Mouse (Mus musculus) testis, adult 2 months (tissue): ENCODE results near the gene Ublcp1. TPM values are rescaled to one million over a fixed set of nuclear protein-coding genes. Genes with fewer than 3 reads are reported as not detected.

Source experiments
- H3K27ac ChIP-seq: fragments of 200-500 bp; 2 replicates; pipeline ENCODE4 v1.5.1; 2012; ENCODE audit warnings: low read depth, low read length; ENCODE audit not compliant: control insufficient read depth, insufficient read depth
- H3K27me3 ChIP-seq: fragments of 200-500 bp; 2 replicates; pipeline ENCODE4 v1.6.1; 2012; ENCODE audit warnings: mild to moderate bottlenecking, low read length, moderate library complexity; ENCODE audit not compliant: control insufficient read depth, insufficient read depth
- H3K36me3 ChIP-seq: fragments of 200-500 bp; 2 replicates; pipeline ENCODE4 v1.6.1; 2012; ENCODE audit warnings: mild to moderate bottlenecking, low read length; ENCODE audit not compliant: control insufficient read depth, insufficient read depth
- H3K4me1 ChIP-seq: fragments of 200-500 bp; 2 replicates; pipeline ENCODE4 v1.6.1; 2012; ENCODE audit warnings: low read length; ENCODE audit not compliant: control insufficient read depth, insufficient read depth
- H3K4me3 ChIP-seq: fragments of 200-500 bp; 2 replicates; pipeline ENCODE4 v1.5.1; 2012; ENCODE audit warnings: low read depth, mild to moderate bottlenecking, low read length, moderate library complexity, mixed read lengths; ENCODE audit not compliant: control insufficient read depth
- CTCF ChIP-seq: fragments of 200-500 bp; IDR thresholded peaks from 2 replicates; pipeline ENCODE4 v1.5.1; 2012; ENCODE audit warnings: low read depth, mild to moderate bottlenecking, inconsistent platforms, low read length, moderate library complexity; ENCODE audit not compliant: control insufficient read depth, insufficient read depth, insufficient replicate concordance
- POLR2A ChIP-seq: fragments of 200-500 bp; IDR thresholded peaks from 2 replicates; pipeline ENCODE4 v1.6.1; 2012; ENCODE audit warnings: low read depth, mild to moderate bottlenecking, inconsistent platforms, low read length, moderate library complexity; ENCODE audit not compliant: control insufficient read depth
- polyA plus RNA-seq: library from polyadenylated mRNA; depleted of rRNA; stranded (reverse); fragments of >200 nt; gene quantifications from 2 replicates; pipeline ENCODE4 v1.2.3, GENCODE M21; 2012; rRNA removed

The Ublcp1 gene
- polyA plus RNA-seq, 1 experiment, result 14.7 TPM

DNA sequence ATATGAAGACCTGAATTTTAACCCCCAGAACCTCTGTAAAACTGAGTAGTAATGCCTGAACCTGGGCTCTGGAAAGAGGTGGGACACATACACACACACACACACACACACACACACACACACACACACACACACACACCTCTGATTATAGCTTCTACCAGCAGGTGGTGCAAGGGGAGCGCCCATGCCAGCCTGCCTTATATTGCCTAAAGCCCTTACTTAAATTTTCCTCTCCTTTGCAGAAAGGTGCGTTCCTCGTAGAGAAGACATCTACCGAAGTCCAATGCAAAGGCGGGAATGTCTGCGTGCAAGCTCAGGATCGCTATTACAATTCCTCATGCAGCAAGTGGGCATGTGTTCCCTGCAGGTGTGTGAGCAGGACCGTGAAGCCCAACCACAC is 58.0 kb downstream of the Ublcp1 start:
- no peak for TF ChIP-seq POLR2A
- TF ChIP-seq CTCF, result no peak
- H3K36me3 ChIP-seq, result no peaks in the 10 kb centered on the region
- no peaks in the 10 kb centered on the region for H3K4me1 ChIP-seq
- no peak overlapping the region for H3K27ac ChIP-seq
- H3K4me3 ChIP-seq, result no peak overlapping the region
- no peaks in the 10 kb centered on the region for H3K27me3 ChIP-seq

DNA sequence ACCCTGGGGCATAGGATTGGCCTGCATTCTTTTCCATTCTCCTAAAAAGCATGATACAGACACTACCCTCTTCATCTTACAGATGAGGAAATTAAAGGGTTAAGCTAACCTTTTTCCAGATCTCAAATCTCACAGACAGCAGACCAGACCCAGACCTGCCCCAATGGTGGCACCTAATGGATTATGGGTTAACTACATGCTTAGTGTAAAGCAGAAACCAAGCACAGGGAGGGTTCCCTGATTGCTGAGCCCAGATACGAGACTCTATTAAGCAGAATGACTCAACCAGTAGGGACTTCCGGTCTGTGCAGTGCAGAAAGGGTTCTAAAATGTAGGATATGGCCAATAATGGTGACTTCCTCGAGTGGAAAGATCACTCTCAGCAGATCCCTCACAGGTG is 59.9 kb downstream of the Ublcp1 start:
- H3K36me3 ChIP-seq, result no peaks in the 10 kb centered on the region
- no peak overlapping the region for H3K4me3 ChIP-seq
- H3K27ac ChIP-seq, result no peak overlapping the region
- TF ChIP-seq POLR2A (no peak), CTCF (no peak)
- no peaks in the 10 kb centered on the region for H3K27me3 ChIP-seq
- no peaks in the 10 kb centered on the region for H3K4me1 ChIP-seq

DNA sequence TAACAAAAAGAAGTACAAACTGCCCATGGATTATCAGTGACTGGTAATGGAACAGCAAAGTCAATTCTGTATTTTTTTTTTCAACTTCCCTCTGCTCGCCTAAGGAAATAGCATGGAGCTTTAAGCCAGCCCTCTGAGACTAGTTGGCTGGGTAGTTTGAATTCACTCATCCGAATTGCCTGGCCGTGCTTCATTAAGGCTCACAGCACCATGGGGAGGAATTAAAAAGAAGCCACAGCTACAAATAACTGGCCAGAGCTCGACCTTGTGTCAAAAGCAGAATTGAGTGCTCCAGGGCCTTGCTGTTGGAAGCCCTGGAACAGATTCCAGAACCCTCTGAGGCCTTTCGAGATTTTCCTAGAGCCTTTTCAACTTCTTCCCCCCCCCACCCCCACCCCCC is 61.7 kb downstream of the Ublcp1 start:
- H3K4me3 ChIP-seq, result no peak overlapping the region
- TF ChIP-seq POLR2A, result no peak
- TF ChIP-seq CTCF, result no peak
- no peak overlapping the region for H3K27ac ChIP-seq
- H3K36me3 ChIP-seq, result no peaks in the 10 kb centered on the region
- no peaks in the 10 kb centered on the region for H3K4me1 ChIP-seq
- no peaks in the 10 kb centered on the region for H3K27me3 ChIP-seq

DNA sequence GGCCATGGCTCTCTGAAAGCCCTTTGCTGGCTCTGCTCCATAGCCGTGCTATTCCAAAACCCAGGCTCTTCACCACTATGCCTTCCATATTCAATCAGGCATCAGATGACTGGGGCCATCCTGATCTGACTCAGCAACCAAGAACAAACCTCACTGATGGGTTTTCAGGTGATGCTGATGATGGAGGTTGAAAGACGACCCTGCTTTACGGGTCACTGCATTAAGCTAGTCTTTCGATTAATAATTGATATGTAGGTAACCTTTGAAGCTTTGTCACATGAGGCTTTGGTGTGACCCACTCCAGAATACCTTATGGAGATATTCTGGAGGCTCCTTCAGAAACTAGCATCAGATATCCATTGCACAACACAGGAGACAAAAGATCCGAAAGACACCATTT is 63.8 kb downstream of the Ublcp1 start:
- no peak overlapping the region for H3K4me3 ChIP-seq
- H3K27ac ChIP-seq, result no peak overlapping the region
- no peak for TF ChIP-seq CTCF
- TF ChIP-seq POLR2A, result no peak
- H3K4me1 ChIP-seq, result no peaks in the 10 kb centered on the region
- no peaks in the 10 kb centered on the region for H3K27me3 ChIP-seq
- no peaks in the 10 kb centered on the region for H3K36me3 ChIP-seq

DNA sequence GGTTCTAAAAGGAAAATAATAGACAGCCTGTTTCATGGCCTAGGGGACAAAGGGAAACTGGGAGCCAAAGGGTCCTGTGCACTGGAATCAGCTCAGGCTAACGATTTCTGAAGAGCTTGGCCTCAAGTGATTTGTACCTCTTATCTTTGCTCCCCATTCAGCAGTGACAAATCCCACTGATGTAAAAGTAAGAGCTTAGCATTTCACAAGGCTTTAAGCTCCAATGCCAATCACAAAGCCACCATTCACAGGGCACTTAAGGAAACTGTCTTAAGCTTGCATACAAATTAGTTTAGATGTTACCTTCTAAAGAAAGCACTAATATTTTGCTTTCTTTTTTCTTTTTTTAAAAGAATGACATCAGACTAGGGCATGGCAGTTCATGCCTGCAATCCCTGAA is 64.3 kb downstream of the Ublcp1 start:
- no peak overlapping the region for H3K27ac ChIP-seq
- TF ChIP-seq POLR2A (no peak), CTCF (no peak)
- H3K4me1 ChIP-seq, result no peaks in the 10 kb centered on the region
- no peaks in the 10 kb centered on the region for H3K27me3 ChIP-seq
- no peak overlapping the region for H3K4me3 ChIP-seq
- H3K36me3 ChIP-seq, result no peaks in the 10 kb centered on the region

DNA sequence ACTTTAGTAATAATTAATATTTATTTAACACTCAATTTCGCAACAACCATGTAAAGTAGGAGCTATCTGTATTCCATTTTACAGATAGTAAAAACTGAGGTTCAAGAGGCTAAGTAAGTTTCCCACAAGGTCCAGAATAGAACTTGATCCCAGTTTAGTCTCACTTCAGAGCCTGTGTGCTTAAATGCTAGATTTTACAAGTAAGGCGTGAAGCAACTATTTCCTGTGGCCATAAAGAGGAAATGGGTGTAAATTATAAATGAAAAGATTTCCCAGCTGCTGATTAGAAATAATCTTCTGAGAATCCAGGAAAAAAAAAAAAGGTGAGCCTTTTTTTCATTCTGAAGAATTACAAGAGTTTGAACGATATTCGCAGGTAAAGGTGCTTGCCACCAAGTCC is 65.2 kb downstream of the Ublcp1 start:
- H3K27ac ChIP-seq, result no peak overlapping the region
- H3K4me1 ChIP-seq, result no peaks in the 10 kb centered on the region
- no peaks in the 10 kb centered on the region for H3K36me3 ChIP-seq
- TF ChIP-seq POLR2A (no peak), CTCF (no peak)
- H3K27me3 ChIP-seq, result no peaks in the 10 kb centered on the region
- no peak overlapping the region for H3K4me3 ChIP-seq

Other genes starting within 250 kb of the Ublcp1 start
- not detected in 2 replicates for gene Il12b, start 70.4 kb downstream of the Ublcp1 start, polyA plus RNA-seq
- gene Rnf145, start 48.5 kb upstream of the Ublcp1 start, polyA plus RNA-seq, result 12.6 and 14.9 TPM in 2 replicates
- gene Ebf1, start 146.8 kb upstream of the Ublcp1 start, polyA plus RNA-seq, result 1.1 and 1.2 TPM in 2 replicates